Mouse (Mus musculus): Measurements from ENCODE around the gene Gm19426. TPM values are rescaled to one million over a fixed set of nuclear protein-coding genes. Genes with fewer than 3 reads are reported as not detected.

Gene Gm19426
- polyA plus RNA-seq, 1 experiment, result 3.0 TPM

GRCm38 (mm10) chr2:84775241-84775640, 31.8 kb upstream of the Gm19426 start, which contains the start of gene Serping1:
TSS of gene Serping1 (minus strand) at chr2:84775444.
- Histone ChIP-seq H3K4me3 (replicated peaks) (no peak within 1 kb of the TSS), H3K36me3 (replicated peaks; ENCODE audit: low read length) (no peaks in the 10 kb centered on the region), H3K4me1 (peaks cover 18% of the 10 kb centered on the region), H3K27me3 (replicated peaks) (peaks cover 45% of the 10 kb centered on the region), H3K9me3 (no peaks in the 10 kb centered on the region)
- TF ChIP-seq GATA1 (IDR thresholded peaks at IDR 0.05; ENCODE audit: borderline replicate concordance, low read length), result no peak
- TF ChIP-seq FLI1 (IDR thresholded peaks at IDR 0.05; ENCODE audit: low read length), result no peak

- Histone ChIP-seq H3K27me3 (replicated peaks) (peaks cover 50% of the 10 kb centered on the region), H3K36me3 (replicated peaks; ENCODE audit: low read length) (no peaks in the 10 kb centered on the region), H3K4me1 (peaks cover 21% of the 10 kb centered on the region), H3K9me3 (no peaks in the 10 kb centered on the region), H3K4me3 (replicated peaks) (no peak overlapping the region)
- TF ChIP-seq FLI1 (IDR thresholded peaks at IDR 0.05; ENCODE audit: low read length) (no peak), GATA1 (IDR thresholded peaks at IDR 0.05; ENCODE audit: borderline replicate concordance, low read length) (no peak)
These were observed 31.3 kb upstream of the Gm19426 start for GRCm38 (mm10) chr2:84774751-84775150.

- H3K4me1 ChIP-seq, result peaks cover 16% of the 10 kb centered on the region
- no peaks in the 10 kb centered on the region for H3K9me3 ChIP-seq
- H3K36me3 ChIP-seq (replicated peaks; ENCODE audit: low read length), result no peaks in the 10 kb centered on the region
- H3K4me3 ChIP-seq (replicated peaks), result no peak overlapping the region
- TF ChIP-seq FLI1 (IDR thresholded peaks at IDR 0.05; ENCODE audit: low read length), result no peak
- no peak for TF ChIP-seq GATA1 (IDR thresholded peaks at IDR 0.05; ENCODE audit: borderline replicate concordance, low read length)
- peaks cover 48% of the 10 kb centered on the region for H3K27me3 ChIP-seq (replicated peaks)
These were observed 29.7 kb upstream of the Gm19426 start for GRCm38 (mm10) chr2:84773195-84773594.

- peaks cover 46% of the 10 kb centered on the region for H3K27me3 ChIP-seq (replicated peaks)
- H3K36me3 ChIP-seq (replicated peaks; ENCODE audit: low read length), result no peaks in the 10 kb centered on the region
- peaks cover 16% of the 10 kb centered on the region for H3K4me1 ChIP-seq
- no peak overlapping the region for H3K4me3 ChIP-seq (replicated peaks)
- TF ChIP-seq GATA1 (IDR thresholded peaks at IDR 0.05; ENCODE audit: borderline replicate concordance, low read length) (no peak), FLI1 (IDR thresholded peaks at IDR 0.05; ENCODE audit: low read length) (no peak)
- no peaks in the 10 kb centered on the region for H3K9me3 ChIP-seq
These were observed 29.0 kb upstream of the Gm19426 start for GRCm38 (mm10) chr2:84772454-84772853.

GRCm38 (mm10) chr2:84770501-84770900, 27.0 kb upstream of the Gm19426 start:
- H3K4me3 ChIP-seq (replicated peaks), result no peak overlapping the region
- H3K4me1 ChIP-seq, result peaks cover 30% of the 10 kb centered on the region
- no peaks in the 10 kb centered on the region for H3K36me3 ChIP-seq (replicated peaks; ENCODE audit: low read length)
- no peak for TF ChIP-seq FLI1 (IDR thresholded peaks at IDR 0.05; ENCODE audit: low read length)
- no peak for TF ChIP-seq GATA1 (IDR thresholded peaks at IDR 0.05; ENCODE audit: borderline replicate concordance, low read length)
- H3K27me3 ChIP-seq (replicated peaks), result peaks cover 45% of the 10 kb centered on the region
- no peaks in the 10 kb centered on the region for H3K9me3 ChIP-seq

GRCm38 (mm10) chr2:84762818-84763217, 19.4 kb upstream of the Gm19426 start:
- Histone ChIP-seq H3K4me3 (replicated peaks) (no peak overlapping the region), H3K36me3 (replicated peaks; ENCODE audit: low read length) (no peaks in the 10 kb centered on the region), H3K9me3 (no peaks in the 10 kb centered on the region), H3K4me1 (peaks cover 43% of the 10 kb centered on the region), H3K27me3 (replicated peaks) (peaks cover 18% of the 10 kb centered on the region)
- TF ChIP-seq GATA1 (IDR thresholded peaks at IDR 0.05; ENCODE audit: borderline replicate concordance, low read length) (no peak), FLI1 (IDR thresholded peaks at IDR 0.05; ENCODE audit: low read length) (no peak)

- no peak overlapping the region for H3K4me3 ChIP-seq (replicated peaks)
These were observed 18.8 kb upstream of the Gm19426 start for GRCm38 (mm10) chr2:84762295-84762694.

GRCm38 (mm10) chr2:84761840-84762239, 18.4 kb upstream of the Gm19426 start:
- no peaks in the 10 kb centered on the region for H3K9me3 ChIP-seq
- TF ChIP-seq GATA1 (IDR thresholded peaks at IDR 0.05; ENCODE audit: borderline replicate concordance, low read length) (no peak), FLI1 (IDR thresholded peaks at IDR 0.05; ENCODE audit: low read length) (no peak)
- H3K36me3 ChIP-seq (replicated peaks; ENCODE audit: low read length), result no peaks in the 10 kb centered on the region
- peaks cover 49% of the 10 kb centered on the region for H3K4me1 ChIP-seq
- peaks cover 16% of the 10 kb centered on the region for H3K27me3 ChIP-seq (replicated peaks)
- H3K4me3 ChIP-seq (replicated peaks), result no peak overlapping the region

More at GRCm38 (mm10) chr2:84762295-84762694, 18.8 kb upstream of the Gm19426 start:
- H3K27me3 ChIP-seq (replicated peaks), result peaks cover 16% of the 10 kb centered on the region
- no peaks in the 10 kb centered on the region for H3K9me3 ChIP-seq
- H3K4me1 ChIP-seq, result peaks cover 45% of the 10 kb centered on the region
- TF ChIP-seq GATA1 (IDR thresholded peaks at IDR 0.05; ENCODE audit: borderline replicate concordance, low read length), result no peak
- TF ChIP-seq FLI1 (IDR thresholded peaks at IDR 0.05; ENCODE audit: low read length), result no peak
- no peaks in the 10 kb centered on the region for H3K36me3 ChIP-seq (replicated peaks; ENCODE audit: low read length)

GRCm38 (mm10) chr2:84761309-84761708, 17.9 kb upstream of the Gm19426 start:
- no peaks in the 10 kb centered on the region for H3K36me3 ChIP-seq (replicated peaks; ENCODE audit: low read length)
- TF ChIP-seq GATA1 (IDR thresholded peaks at IDR 0.05; ENCODE audit: borderline replicate concordance, low read length) (no peak), FLI1 (IDR thresholded peaks at IDR 0.05; ENCODE audit: low read length) (no peak)
- H3K4me3 ChIP-seq (replicated peaks), result no peak overlapping the region
- H3K4me1 ChIP-seq, result peaks cover 44% of the 10 kb centered on the region
- H3K9me3 ChIP-seq, result no peaks in the 10 kb centered on the region
- peaks cover 16% of the 10 kb centered on the region for H3K27me3 ChIP-seq (replicated peaks)

- Histone ChIP-seq H3K4me3 (replicated peaks) (no peak overlapping the region), H3K4me1 (peaks cover 39% of the 10 kb centered on the region), H3K9me3 (no peaks in the 10 kb centered on the region), H3K27me3 (replicated peaks) (peaks cover 16% of the 10 kb centered on the region), H3K36me3 (replicated peaks; ENCODE audit: low read length) (no peaks in the 10 kb centered on the region)
- TF ChIP-seq FLI1 (IDR thresholded peaks at IDR 0.05; ENCODE audit: low read length), result no peak
- TF ChIP-seq GATA1 (IDR thresholded peaks at IDR 0.05; ENCODE audit: borderline replicate concordance, low read length), result no peak
These were observed 17.3 kb upstream of the Gm19426 start for GRCm38 (mm10) chr2:84760777-84761176.
